Mouse (Mus musculus): Measurements from ENCODE around the gene Nyap2.

The Nyap2 gene

DNA sequence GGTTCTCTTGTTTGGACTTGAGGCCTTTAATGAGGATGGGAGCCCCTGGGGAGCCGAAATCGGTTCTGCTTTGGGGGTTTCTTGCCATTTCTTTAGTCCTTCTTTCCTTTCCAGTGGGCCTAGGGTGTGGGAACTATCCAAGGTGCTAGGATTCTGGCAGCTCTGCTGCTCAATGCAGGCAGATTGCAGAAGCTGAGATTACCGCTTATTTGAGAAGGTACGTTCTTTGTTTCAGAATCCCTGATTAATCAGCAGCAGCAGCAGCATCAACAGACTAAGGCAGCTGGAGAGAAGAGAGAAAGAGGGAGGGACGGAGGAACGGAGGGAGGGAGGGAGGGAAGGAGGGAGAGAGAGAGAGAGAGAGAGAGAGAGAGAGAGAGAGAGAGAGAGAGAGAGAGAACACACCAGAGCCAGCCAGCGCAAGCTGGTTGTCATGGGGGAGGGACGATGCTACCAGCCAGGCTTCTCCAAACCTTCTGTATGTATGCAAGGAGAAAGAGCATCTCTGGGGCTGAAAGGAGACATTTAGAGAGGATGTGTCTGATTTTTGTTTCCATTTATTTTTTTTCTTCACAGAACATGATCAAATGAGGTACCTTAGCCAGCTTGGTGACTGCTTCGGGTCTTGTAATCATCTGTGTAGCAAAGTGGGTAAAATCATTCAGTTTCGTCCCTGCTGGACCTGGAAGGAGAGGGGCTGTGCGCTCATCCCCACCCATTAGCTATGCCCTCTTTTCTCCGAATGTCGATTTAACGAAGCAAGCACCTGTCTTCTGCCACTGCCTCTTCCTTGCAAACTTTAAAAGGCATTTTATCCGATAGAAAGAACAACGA, at the start of gene Nyap2:
Gene Nyap2 (plus strand): TSS at position 120 of the 834 bp plus-strand sequence.
- in situ Hi-C loops (cut with MboI, MseI) = no loop called here

DNA sequence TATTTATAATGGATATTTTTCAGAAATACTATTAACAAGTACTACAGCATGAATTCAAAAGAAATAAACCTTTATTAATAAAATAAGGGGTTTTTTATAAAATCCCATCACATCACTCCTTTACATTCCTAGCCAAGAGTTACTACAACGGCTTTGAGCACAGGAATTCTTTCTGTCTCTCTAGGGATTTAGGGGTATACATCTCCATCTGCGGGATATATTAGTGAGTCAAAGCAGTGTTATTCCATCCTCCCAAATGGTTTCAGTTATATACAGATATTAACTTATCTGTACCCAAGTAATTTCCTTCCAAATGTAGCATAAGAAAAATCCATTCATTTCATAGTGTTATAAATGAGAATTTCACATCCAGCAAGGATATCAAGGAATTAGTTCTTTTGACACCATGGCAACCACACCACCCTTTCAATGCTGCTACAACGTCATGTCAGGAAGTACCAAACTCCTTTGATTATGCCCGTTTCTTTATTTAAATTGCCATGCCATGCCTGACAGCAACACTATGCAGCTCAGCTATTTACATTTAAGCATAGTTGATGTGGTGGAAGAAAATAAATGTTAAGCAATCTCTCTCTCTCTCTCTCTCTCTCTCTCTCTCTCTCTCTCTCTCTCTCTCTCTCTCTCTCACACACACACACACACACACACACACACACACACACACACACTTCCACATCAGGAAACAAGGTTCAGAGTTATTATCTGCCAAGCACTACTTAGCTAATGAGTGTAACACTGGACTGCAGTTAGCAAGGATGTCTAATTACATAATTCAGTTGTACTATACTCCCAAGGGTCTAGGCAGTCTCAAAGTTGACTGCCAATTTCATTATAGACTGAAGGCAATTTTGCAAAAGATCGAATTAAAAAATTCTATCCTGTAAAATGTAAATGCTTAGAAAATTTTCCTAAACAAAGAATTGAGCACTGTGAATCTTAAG, 33.6 kb upstream of the Nyap2 start:
- in situ Hi-C loops (cut with MboI, MseI) = no loop called here

DNA sequence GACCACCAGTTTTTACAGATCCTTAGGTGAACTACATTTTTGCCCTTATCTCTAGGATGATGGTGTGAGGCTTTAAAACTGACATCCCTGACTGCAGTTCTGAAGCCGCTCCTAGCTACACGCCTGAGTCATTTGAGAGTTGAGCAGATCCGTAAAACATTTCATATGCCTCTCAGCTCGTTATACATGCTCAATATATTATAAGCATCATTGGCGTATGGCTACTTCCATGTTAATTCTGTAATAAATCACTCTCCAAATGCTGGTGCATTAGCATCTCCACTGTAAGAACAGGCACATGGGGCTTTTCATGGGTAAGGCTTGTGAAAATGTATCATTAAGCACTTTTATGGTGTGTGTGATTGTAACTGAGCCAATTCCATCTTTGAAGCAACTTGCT, 18.4 kb upstream of the Nyap2 start:
- in situ Hi-C loops (cut with MboI, MseI) = no loop called here

DNA sequence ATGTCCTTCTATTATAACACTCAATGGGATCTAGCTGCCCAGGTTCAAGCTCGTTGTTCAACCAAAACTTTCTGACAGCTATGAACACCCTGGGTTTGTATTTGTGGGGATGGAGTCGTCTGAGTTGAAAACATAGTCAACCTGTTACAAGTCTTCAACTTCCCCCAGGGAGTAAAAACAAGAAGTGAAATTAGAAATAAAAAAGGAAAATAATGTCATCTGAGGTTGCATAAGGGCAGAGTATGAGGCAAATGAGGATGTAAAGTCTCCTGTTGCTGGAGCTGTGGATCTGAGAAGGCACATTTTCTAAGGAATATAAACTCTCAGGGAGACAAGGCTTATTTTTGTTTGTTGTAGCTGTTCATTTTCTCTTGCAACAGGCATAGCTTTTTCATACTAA, 17.9 kb upstream of the Nyap2 start:
- in situ Hi-C loops (cut with MboI, MseI) = no loop called here

DNA sequence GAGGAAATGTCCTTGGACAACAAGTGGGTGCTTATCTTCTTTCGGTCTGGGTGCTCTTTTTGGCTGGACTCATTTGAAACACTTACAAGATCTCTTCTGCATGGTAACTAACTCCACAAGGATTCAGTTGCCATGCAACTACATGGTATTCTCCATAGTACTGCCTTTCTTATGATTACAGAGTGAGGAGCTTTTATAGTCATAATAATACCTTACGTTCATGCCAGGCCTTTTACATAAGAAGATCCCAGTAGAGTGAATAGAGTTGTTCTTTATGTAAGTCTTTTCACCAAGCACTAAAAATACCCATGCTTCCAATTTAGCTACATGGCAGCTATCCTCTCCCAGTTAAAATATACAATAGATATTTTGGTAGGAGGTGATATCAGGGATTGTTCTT, 13.9 kb upstream of the Nyap2 start:
- in situ Hi-C loops (cut with MboI, MseI) = no loop called here

DNA sequence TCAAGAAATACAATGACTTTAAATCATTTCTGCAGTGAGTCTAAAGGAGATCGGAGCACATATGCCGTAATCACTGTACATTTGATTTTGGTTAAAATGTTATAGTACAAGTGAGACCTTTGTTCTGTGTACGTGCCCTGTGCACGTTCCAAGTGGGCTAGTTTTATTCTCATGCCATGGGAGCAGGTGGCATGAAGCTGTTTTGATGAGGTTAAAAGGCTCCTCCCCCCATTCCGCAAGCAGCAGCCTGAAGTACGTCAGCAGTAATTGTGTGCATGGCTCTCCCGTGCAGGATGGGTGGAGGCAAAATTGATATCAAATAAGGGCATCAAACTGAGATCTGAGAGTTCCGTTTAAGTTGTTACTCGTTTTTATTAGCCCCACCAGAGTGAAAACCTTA, 491 bp upstream of the Nyap2 start:
- in situ Hi-C loops (cut with MboI, MseI) = no loop called here

DNA sequence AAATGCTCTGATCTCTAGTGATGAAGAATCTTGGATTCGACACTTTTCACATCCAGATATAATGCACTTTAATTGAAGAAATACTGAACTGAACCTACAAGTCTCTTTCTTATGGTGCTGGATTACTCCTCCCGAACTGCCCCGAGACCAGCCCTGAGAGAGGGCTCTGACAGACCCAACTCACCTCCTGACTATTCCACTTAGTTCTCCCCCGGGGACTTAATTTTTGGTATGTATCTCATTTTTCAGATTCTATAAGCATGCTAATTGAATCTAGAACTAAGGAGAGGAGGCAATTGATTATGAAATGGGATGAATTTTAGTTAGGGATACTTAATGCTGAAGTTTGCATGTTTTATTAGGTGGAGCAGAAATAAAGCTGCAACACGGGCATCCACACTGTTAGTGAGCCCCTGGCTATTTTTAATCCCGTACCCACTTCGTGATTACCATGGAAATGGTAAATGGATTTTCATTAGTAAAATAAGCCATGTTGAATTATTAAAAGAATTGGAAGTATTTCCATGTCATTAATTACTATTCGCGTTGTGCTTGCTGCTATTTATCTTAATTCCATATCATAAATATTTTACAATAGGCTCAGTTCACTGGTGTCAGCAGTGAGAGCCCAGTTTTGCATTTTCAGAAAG, 1.0 kb downstream of the Nyap2 start:
- in situ Hi-C loops (cut with MboI, MseI) = no loop called here

DNA sequence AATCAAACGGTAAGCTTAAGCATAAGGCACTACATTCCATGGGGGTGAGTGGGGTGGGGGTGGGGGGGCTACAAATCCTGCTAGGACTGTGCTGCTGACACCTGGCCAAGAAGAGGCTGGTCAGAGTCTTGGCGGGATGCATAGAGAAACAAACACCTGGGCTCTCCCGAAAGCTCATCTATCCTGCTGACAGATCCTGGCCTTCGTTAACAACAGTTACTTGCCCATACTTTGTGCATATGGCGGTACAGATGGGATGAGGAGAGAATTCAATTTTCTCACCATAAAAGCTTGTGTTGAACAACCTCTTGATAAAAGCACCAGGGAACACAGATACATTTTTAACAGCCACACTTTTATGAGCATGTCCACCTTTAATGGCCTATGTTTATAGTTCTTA, 10.7 kb downstream of the Nyap2 start:
- in situ Hi-C loops (cut with MboI, MseI) = no loop called here

DNA sequence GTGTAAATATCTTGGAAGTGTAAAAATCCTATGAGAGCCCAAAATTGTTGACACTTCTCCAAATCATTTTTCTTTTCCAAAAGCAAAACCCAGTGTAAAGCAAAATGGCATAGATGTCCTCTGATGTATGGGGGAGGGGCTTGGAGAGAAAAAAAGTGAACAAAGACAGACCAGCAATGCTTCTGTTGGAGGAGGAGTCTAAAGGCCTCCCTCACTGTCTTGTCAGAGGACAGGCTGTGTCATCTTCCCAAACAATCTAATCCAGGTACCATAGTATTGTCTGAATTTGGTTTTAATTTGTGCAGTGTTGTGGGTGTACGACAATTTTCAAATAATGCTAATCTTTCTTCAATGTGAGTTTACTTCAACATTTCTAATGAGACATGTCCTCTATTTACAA, 13.7 kb downstream of the Nyap2 start:
- in situ Hi-C loops (cut with MboI, MseI) = no loop called here

DNA sequence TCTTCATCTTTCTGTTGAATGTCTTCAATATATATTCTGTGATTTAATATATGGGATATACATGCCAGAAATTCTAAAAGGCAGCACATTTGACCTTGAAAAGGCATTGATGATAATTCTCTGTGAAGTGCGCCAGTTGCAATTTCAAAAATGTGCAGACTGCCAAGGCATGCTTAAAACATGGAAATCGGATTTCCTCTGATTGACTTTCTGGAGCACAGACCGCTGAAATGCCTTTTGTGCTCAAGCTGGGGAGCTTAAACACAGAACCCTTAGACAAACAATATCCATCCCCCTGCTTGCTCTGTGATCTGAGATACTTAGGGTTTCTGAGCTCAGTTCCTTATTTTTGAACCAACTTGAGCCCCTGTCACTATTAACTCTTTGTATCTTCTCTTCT, 14.2 kb downstream of the Nyap2 start:
- in situ Hi-C loops (cut with MboI, MseI) = no loop called here

DNA sequence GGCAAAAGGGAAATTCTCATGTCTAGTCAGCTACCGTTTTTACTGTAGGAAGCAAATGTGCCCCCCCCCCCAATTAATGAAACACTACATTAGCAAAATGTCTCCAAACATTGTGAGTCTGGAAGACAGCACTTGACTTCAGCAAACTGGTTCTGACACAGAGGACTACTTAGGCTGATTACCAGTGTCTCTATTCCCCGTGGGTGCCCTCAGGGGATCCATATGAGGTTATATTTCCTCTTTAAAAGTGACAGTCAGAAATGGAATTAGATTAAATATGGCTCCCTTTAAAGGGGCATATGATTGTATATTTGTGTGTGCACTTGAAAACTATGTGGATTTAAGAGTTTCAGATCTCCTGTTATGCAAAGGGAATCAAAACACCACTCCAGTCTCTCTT, 15.3 kb downstream of the Nyap2 start:
- in situ Hi-C loops (cut with MboI, MseI) = no loop called here

DNA sequence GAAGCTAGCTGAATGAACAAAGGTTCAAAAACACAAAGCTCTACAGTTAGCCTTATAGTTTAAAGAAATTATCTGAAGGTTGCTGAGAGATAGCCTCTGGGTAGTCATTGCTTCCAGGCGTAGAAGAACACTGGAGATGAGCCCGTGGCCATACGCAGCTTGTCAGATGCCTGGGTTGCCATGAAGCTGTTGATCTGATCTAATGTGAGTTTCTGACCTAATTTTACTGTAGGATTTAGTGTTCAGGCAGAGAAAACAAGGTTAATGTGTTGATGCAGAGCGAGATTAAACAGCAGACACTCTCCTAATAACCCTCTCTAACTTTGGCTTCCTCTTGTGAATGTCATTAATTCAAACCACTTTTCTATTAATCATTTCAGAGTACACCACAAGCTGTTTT, 16.1 kb downstream of the Nyap2 start:
- in situ Hi-C loops (cut with MboI, MseI) = no loop called here

DNA sequence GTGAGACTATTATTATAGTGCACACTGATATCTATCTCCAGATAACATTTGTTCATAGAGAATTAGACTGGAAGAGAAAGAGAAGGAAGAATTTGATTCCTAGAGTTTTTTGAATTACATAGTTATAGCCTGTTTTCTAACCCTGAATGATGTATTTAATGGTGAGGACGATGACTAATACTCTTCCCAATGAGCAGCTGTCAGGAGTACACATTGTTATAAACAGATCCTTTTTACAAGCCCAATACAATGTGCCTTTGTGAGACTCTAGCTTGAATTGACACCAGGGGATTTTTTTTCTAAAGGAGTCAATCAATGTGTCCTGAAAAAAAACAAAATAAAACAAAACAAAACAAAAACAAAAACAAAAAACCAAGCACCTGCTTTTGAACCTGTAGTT, 22.2 kb downstream of the Nyap2 start:
- in situ Hi-C loops (cut with MboI, MseI) = no loop called here

DNA sequence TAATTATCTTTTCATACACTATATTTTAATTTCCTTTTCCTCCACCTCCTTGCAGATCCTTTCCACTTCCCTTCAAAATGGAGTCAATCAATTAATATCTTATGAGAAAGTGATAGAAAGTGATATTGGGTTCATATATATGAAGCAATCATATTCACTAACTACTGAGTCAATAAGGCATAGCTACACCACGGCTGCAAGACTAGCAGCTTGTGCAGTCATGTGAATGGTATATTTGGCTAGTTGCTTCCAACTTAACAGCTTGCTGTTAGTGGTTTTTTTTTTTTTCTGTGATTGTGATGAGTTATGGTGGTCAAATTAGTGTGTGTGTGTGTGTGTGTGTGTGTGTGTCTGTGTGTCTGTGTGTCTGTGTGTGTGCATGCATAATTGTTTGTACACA, 25.0 kb downstream of the Nyap2 start:
- in situ Hi-C loops (cut with MboI, MseI) = no loop called here

DNA sequence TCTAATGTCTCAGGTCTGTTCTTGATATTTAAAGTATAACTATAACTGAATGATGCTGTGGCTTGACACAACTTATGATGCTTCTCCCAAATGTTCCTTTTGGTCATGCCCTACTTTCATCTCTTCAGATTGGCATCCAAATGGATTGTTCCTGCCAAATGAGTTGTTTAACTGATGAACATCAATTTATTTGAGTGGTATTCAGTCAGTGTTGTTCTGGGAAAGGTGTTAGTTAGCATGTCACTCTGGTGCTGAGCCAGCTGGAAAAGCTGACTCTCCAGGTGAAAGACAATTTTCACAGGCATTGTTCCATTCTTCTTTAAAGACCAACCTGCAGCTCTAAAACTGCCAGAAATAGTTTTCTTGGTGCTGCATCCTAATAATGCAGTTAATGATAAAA, 43.0 kb downstream of the Nyap2 start:
- in situ Hi-C loops (cut with MboI, MseI) = no loop called here

DNA sequence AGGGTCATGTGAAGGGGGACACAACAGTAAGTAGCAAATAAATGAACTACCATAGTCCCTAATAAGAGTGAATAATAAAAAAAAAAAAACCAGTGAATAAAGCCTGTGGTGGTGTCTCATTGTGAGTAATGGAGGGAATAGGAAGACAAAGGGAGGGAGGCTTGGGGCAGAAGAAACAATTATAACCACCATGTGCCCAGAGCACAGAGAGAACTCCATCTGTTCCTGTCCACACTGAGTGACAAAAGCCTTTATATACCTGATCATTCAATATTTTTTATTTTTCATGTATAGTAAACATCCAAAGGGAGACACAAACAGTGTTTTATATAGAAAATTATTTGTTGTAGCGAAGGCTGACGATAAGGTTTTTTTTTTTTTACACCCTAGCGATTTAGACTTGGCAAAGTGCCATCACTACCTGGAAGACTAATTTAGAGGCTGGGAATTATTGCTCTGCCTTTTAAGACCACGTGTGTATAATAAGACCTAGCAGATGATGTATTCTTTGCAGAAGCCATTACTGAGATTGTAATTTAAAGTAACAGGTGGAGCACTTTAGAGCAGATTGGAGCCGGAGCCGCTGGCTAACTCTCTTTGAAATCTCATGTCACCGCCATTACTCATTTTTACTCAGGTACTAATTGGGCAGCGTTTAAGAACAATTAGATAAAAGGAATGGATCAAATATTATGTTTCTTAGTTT, 55.4 kb downstream of the Nyap2 start:
- in situ Hi-C loops (cut with MboI, MseI) = loop anchor here (5.0 kb wide), 1 partner anchor 50 kb away; no protein-coding TSS in a partner anchor

DNA sequence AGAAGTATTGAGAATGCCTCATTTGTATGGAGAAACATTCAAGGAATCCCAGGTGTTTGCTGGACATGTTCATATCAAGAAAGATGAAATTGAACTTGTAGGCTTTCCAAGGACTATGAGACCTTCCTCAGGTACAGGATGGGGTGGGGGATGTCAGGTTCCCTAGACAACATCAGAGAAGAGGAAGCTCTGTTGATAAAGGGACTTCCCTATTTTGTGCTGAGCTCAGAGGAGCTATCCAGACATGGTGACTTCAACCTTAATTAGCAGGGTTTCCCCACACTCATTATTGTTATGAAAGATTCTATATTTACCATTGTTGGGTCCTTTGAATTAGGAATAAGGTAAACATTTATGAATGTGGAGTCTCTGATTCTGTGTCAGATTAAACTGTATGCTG, 67.1 kb downstream of the Nyap2 start:
- in situ Hi-C loops (cut with MboI, MseI) = no loop called here

DNA sequence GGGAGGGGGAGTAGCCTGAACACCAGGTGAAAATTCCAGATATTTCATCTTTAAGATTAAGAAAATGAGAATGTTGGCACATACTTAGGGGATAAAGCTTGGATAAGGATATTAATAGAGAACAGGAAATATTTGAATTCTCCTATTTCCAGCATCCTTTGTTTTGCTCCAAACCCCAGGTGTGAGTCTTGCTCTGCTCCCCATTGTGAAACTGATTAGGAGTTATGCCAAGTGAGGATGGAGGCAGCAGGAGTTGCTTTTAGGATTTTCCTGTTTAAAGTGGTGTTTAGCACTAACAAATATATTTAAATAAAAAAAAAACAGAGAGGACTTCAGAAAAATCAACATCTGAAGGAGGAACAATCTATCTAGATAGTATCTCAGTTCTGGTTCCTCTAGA, 68.8 kb downstream of the Nyap2 start:
- in situ Hi-C loops (cut with MboI, MseI) = no loop called here

DNA sequence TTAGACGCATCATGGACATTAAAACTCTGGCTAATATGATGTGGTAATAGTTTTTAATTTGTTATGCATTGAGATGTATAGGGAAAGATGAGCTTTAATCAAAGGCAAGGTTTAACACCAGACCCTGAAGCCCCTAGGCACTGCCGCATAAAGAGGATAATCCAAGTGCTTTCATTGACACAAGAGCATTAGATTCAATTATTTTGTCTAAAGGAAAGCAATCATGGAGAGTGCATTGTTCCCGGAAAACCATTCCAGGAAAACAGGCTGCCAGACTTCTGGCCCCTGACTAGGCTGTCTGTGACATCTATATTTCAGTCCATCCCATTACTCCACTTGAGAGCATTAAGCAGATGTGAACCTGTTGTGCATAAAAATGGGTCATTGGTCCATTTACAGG, 92.5 kb downstream of the Nyap2 start:
- in situ Hi-C loops (cut with MboI, MseI) = no loop called here

DNA sequence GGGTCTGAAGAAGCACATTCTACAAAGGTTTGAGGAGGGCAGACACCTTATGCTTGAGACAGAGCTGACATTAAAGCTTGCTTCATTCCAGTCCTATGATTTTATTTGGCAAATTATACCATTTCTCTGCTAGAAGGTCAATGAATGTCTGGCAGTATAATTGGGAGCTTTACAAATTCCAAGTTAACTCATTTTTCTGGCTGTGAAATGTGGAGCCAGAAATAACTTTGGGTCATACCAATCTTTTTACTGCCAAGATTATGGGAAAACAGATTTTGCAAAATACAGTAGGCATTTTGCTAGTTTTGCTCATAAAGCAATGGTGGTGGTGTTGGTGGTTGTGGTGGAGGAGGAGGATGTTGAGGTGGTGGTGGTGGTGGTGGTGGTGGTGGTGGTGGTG, 96.0 kb downstream of the Nyap2 start:
- in situ Hi-C loops (cut with MboI, MseI) = no loop called here

DNA sequence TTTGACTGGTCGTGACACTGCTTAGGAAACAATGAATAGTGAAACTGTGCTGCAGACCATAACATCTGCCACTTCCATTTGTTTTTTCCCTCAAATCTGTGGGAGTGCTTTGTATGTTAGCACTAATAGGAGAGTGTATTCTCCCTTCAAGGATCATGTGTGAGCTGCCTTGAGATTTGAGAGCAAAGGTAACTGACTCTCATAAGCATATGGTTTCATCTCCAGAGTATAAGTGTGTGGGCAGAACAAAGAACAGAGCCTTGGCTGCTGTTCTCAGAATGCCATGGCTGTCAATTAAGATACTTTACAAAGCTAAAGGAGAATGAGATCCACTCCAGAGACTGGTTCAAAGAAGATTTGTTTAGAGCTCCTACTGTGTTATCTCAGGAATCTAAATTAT, 96.6 kb downstream of the Nyap2 start:
- in situ Hi-C loops (cut with MboI, MseI) = no loop called here

DNA sequence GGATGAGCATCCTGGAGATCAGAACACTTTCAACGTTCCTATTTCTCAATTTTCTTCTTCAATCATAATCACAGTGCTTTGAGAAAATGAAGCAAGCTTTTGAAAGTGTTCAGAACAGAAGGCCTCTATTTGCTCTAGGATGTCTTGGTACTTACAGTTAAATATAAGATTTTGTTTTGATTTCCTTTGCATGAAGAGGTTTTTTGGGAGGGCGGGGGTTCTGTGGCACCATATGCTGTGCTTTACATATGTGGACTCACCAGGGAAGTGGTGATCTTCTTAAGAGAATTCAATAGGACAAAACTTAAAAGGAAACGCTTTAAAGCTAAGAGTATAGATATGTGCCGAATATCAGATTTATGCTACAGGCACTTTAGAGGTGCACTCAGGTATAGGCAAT, 103.0 kb downstream of the Nyap2 start:
- in situ Hi-C loops (cut with MboI, MseI) = loop anchor here (5.0 kb wide), 1 partner anchor 47 kb away; no protein-coding TSS in a partner anchor
